Mouse (Mus musculus): ENCODE data around the gene Bmp6.

DNA sequence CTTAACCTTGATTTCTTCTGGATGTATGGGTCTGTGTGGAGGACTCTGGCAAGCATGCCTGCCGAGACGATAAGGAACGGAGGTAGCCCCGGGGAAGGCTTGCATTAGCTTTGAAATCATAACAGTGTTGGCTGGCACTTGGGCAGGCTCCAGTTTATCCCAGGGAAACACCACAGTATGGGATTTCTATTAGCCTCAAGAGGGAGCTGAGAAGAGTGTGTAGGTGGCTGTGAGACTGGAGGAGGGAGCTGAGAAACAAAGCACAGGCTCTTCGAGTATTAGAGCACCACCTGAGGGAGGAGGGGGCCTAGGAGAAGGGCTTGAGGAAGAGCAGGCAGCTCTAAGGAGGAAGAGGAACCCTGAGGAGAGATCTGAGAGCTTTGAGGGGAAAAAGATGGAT is 126.0 kb downstream of the Bmp6 start:
- TF ChIP-seq POLR2A (IDR thresholded peaks at IDR 0.05; ENCODE audit: insufficient read depth, low read length) (no peak), CTCF (IDR thresholded peaks at IDR 0.05; ENCODE audit: low read depth, low read length) (no peak)

All from ES-Bruce4 (cell line).